ENCODE assay signal across 8 mouse cellular contexts in genomic region chr7:140881696-140882468, GRCm38 (mm10). TPM values are rescaled to one million over a fixed set of nuclear protein-coding genes. Genes with fewer than 3 reads are reported as not detected.
DNase-seq lines count a peak whose midpoint lies in the region; ATAC-seq and TF ChIP-seq lines count a peak whose summit lies in the region.

Psmd13 (plus strand) TSS chr7:140881968.
Sirt3 (minus strand) TSS chr7:140882309.

- under 1% methylated on average over 59 of the region's 59 CpGs for WGBS in forebrain, embryonic 14.5 days
- WGBS in neural tube, embryonic 15.5 days = under 1% methylated on average over 59 of the region's 59 CpGs

- peak within 1 kb of the TSS; percentile 59 for H3K9ac ChIP-seq in ES-Bruce4 (ENCODE audit: low read depth, poor library complexity, severe bottlenecking)
- peak within 1 kb of the TSS; percentile 83 for H3K9ac ChIP-seq in forebrain, embryonic 14.5 days (ENCODE audit: low read length)
- H3K9ac ChIP-seq in neural tube, embryonic 15.5 days (replicated peaks) = peak within 1 kb of the TSS; percentile 72

- TF ChIP-seq EP300 in ES-Bruce4 (IDR thresholded peaks at IDR 0.05; ENCODE audit: insufficient read depth, low read depth, low read length) = 0 out of 2 replicates have a peak, but pooled peaks have one; percentile 5

- no peaks in the 10 kb centered on the region for H3K9me3 ChIP-seq in ES-Bruce4 (replicated peaks; ENCODE audit: control insufficient read depth, insufficient read depth, low read length, poor library complexity, severe bottlenecking)
- no peaks in the 10 kb centered on the region for H3K9me3 ChIP-seq in forebrain, embryonic 14.5 days (replicated peaks; ENCODE audit: control insufficient read depth, low read length)
- H3K9me3 ChIP-seq in neural tube, embryonic 15.5 days (replicated peaks) = no peaks in the 10 kb centered on the region

- H3K4me2 ChIP-seq in forebrain, embryonic 14.5 days (ENCODE audit: low read length) = peak within 1 kb of the TSS; percentile 70
- H3K4me2 ChIP-seq in neural tube, embryonic 15.5 days = peak within 1 kb of the TSS; percentile 74

- no peaks in the 10 kb centered on the region for H3K4me1 ChIP-seq in ES-Bruce4 (ENCODE audit: control insufficient read depth, insufficient read depth, low read length)
- H3K4me1 ChIP-seq in forebrain, embryonic 14.5 days (ENCODE audit: control insufficient read depth, insufficient read depth, low read length) = peaks cover 7% of the 10 kb centered on the region; the same call in 1 of the 2 replicates
- H3K4me1 ChIP-seq in neural tube, embryonic 15.5 days = peaks cover 26% of the 10 kb centered on the region

- H3K36me3 ChIP-seq in ES-Bruce4 (ENCODE audit: control insufficient read depth, insufficient read depth, low read length, poor library complexity, severe bottlenecking) = peaks cover 7% of the 10 kb centered on the region
- H3K36me3 ChIP-seq in forebrain, embryonic 14.5 days (ENCODE audit: control insufficient read depth, insufficient read depth, low read length) = peaks cover 21% of the 10 kb centered on the region
- H3K36me3 ChIP-seq in neural tube, embryonic 15.5 days = peaks cover 16% of the 10 kb centered on the region

- no peaks in the 10 kb centered on the region for H3K27me3 ChIP-seq in ES-Bruce4 (ENCODE audit: control insufficient read depth, insufficient read depth, low read length, poor library complexity, severe bottlenecking)
- H3K27me3 ChIP-seq in forebrain, embryonic 14.5 days (replicated peaks; ENCODE audit: control insufficient read depth, insufficient read depth, low read length) = no peaks in the 10 kb centered on the region
- no peaks in the 10 kb centered on the region for H3K27me3 ChIP-seq in neural tube, embryonic 15.5 days (replicated peaks)

- peak; percentile 96 for ATAC-seq in cerebellum, adult (ENCODE audit: insufficient number of reproducible peaks, low FRiP score, low TSS enrichment)
- ATAC-seq in forebrain, embryonic 14.5 days = peak; percentile 97
- ATAC-seq in neural tube, embryonic 15.5 days (ENCODE audit: low FRiP score) = peak; percentile 96

- no peak for TF ChIP-seq CTCF in ES-Bruce4 (IDR thresholded peaks at IDR 0.05; ENCODE audit: low read depth, low read length)

- peak within 1 kb of the TSS; percentile 96 for H3K4me3 ChIP-seq in ES-Bruce4 (ENCODE audit: low read depth, low read length)
- peak within 1 kb of the TSS; percentile 85 for H3K4me3 ChIP-seq in forebrain, embryonic 14.5 days (ENCODE audit: low read depth, low read length)
- peak within 1 kb of the TSS; percentile 75 for H3K4me3 ChIP-seq in neural tube, embryonic 15.5 days (replicated peaks)

- peak; percentile 97 for DNase-seq in forebrain, embryonic 14.5 days (ENCODE audit: low spot score)
- DNase-seq in heart, postnatal 14 days = peak; percentile 95 to 96
- peak; percentile 95 for DNase-seq in layer of hippocampus, adult 11-12 months (ENCODE audit: low spot score)
- DNase-seq in lung, adult 18-20 months = peak; percentile 93 to 95
- peak; percentile 93 for DNase-seq in testis, postnatal 14 days (ENCODE audit: low spot score)

- intact Hi-C loops in heart, postnatal 14 days (cut with DNase I) = loop anchor here (1.0 to 5.0 kb wide), 3 partner anchors 19 to 35 kb away; partner anchors contain the start of genes Bet1l, Cox8b, Odf3 and Scgb1c1

- peak; percentile 39 for TF ChIP-seq POLR2A in ES-Bruce4 (IDR thresholded peaks at IDR 0.05; ENCODE audit: insufficient read depth, low read length)

- H3K27ac ChIP-seq in ES-Bruce4 (ENCODE audit: insufficient read depth, low read length) = peak within 1 kb of the TSS; percentile 7; the same call in 1 of the 2 replicates
- peak within 1 kb of the TSS; percentile 80 for H3K27ac ChIP-seq in forebrain, embryonic 14.5 days (ENCODE audit: low read depth, low read length)
- H3K27ac ChIP-seq in neural tube, embryonic 15.5 days (replicated peaks) = peak within 1 kb of the TSS; percentile 90

RNA-seq across cellular contexts. Expression of gene Psmd13, which starts in this region (rescaled TPM):
- 246 and 251 TPM in 2 replicates for polyA plus RNA-seq in ES-Bruce4 (2011; ENCODE audit: insufficient read depth, insufficient read length, low read depth, missing spikeins)
- 262 and 286 TPM in 2 replicates for polyA plus RNA-seq in forebrain, embryonic 14.5 days (2014; fragmentation: Nextera tagmentation; extraction: Ambion mirVana)
- 10 to 100 TPM; 92.6 to 92.8 TPM for total RNA-seq in heart, postnatal 14 days (2021)
- polyA plus RNA-seq in neural tube, embryonic 15.5 days (2015; fragmentation: Nextera tagmentation; extraction: Ambion mirVana) = 253 and 254 TPM in 2 replicates

RNA-seq across cellular contexts. Expression of gene Sirt3, which starts in this region (rescaled TPM):
- polyA plus RNA-seq in ES-Bruce4 (2011; ENCODE audit: insufficient read depth, insufficient read length, low read depth, missing spikeins) = 17.4 and 17.9 TPM in 2 replicates
- polyA plus RNA-seq in forebrain, embryonic 14.5 days (2014; fragmentation: Nextera tagmentation; extraction: Ambion mirVana) = 28.2 and 29.5 TPM in 2 replicates
- 10 to 100 TPM; 54.6 to 56.2 TPM for total RNA-seq in heart, postnatal 14 days (2021)
- 61.9 and 67.8 TPM in 2 replicates for polyA plus RNA-seq in neural tube, embryonic 15.5 days (2015; fragmentation: Nextera tagmentation; extraction: Ambion mirVana)

Comparison
In these comparisons a context has a peak if more than half of its experiments do, and no peak if none do; other contexts are left out.
1. Peak in every context shown above with its lines: DNase-seq, ATAC-seq, H3K4me3 ChIP-seq and H3K27ac ChIP-seq.
2. H3K27ac ChIP-seq: peak in every context shown above with its lines; median percentile 90 in neural tube, embryonic 15.5 days; 80 in forebrain, embryonic 14.5 days; 7 in ES-Bruce4.